Mouse (Mus musculus): ENCODE measurements around the gene Myrip.

Myrip gene

GRCm38 (mm10) chr9:120470431-120470830 lies 169.1 kb downstream of the Myrip start:
- no peak for DNase-seq (ENCODE audit: low spot score)

DNA sequence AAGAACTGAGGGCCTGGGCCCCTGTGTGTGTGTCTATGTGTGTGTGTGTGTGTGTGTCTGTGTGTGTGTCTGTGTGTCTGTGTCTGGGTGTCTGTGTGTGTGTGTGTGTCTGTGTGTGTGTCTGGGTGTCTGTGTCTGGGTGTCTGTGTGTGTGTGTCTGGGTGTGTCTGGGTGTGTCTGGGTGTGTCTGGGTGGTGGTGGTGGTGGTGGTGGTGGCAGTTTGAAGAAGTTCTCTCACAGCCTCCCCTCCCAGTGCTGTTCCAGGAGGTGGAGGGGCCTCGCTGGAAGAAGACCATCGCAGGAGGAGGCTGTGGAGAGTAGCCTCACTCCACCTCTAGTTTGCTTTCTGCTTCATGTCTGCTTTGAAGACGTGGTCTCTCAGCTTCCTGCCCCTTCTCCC lies 180.3 kb downstream of the Myrip start:
- DNase-seq (ENCODE audit: low spot score), result no peak

DNA sequence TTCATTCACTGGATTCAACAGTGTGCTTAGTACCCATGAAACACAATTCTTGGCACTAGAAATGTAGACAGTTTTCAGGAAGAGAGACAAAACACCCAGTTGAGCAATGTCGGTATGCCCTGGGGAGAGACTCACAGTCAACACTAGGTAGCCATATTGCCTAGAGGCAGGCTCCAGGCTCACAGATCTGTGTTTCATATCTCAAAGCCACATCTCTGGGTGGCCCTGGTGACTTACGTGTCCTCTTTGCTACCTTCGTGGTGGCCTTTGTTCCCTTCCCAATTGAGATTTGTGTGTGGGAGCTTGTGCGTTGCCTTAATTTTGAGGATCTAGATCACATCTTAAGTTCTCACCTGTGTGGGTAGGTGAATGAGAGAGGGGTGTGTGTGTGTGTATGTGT lies 181.1 kb downstream of the Myrip start:
- no peak for DNase-seq (ENCODE audit: low spot score)

GRCm38 (mm10) chr9:120483101-120483500 lies 181.8 kb downstream of the Myrip start:
- no peak for DNase-seq (ENCODE audit: low spot score)

DNA sequence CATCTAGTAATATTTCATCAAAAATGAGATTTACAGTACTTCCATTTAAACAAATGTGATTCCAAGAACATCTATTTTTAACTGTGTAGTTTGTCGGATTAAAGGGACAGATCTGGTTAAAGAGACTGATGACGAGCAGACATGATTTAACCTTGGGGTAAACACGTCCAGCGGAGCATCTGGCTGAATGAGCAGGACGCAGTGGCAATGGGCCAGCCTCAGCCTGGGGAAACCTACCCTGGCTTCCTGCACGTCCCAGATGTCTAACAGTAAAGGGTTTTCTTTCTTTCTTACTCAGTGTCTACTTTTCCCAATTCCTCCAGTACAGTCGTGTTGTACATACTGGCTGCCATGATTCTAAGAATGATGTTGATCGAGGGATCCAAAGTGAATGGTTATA lies 185.8 kb downstream of the Myrip start:
- DNase-seq (ENCODE audit: low spot score), result no peak

GRCm38 (mm10) chr9:120491509-120491908 lies 190.2 kb downstream of the Myrip start:
- no peak for DNase-seq (ENCODE audit: low spot score)

DNA sequence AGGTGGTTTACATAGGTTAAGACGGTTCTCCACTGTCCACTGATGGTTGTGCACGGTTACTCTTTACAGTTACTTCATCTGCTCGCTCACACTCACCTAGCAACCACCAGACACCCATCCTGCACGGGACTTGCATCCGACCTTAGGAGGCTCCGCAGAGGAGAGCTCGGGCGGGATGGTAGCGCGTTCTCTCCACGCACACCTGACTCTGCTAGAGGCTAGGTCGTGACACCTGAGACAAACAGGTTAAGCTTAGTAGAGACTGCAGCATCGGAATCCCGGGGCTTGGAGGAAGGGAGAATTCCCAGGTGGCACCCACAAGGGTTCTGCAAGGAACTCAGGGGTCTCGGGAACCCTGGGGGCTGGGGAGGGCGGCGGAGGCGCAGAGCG lies 190.7 kb downstream of the Myrip start, which contains the start of gene Eif1b:
Gene Eif1b, plus strand, starts transcription at position 223 of the 390 bp plus-strand sequence.
- peak; percentile 35 for DNase-seq (ENCODE audit: low spot score)

- DNase-seq (ENCODE audit: low spot score), result peak; percentile 77
These were observed 191.4 kb downstream of the Myrip start for GRCm38 (mm10) chr9:120492400-120493351.

GRCm38 (mm10) chr9:120493781-120494180 lies 192.5 kb downstream of the Myrip start:
- DNase-seq (ENCODE audit: low spot score), result no peak

DNA sequence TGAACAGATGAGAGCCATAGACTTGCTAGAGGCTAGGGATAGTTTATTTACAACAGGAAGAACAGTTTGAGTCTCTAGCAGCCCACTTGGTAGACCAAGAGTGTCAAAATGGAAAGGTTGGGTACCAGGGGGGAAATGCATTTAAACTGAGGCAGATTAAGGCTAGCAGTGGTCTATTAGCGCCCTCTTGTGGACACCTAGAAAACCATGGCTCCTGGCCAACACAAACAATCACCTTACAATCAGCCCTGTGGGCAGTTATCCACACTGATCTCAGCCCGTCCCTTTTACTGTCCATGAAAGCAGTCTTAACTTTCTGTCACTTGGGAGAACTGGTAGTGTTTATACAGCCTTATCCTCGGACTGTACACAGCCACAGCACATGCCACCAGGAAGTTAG lies 195.4 kb downstream of the Myrip start:
- DNase-seq (ENCODE audit: low spot score), result peak; percentile 57

DNA sequence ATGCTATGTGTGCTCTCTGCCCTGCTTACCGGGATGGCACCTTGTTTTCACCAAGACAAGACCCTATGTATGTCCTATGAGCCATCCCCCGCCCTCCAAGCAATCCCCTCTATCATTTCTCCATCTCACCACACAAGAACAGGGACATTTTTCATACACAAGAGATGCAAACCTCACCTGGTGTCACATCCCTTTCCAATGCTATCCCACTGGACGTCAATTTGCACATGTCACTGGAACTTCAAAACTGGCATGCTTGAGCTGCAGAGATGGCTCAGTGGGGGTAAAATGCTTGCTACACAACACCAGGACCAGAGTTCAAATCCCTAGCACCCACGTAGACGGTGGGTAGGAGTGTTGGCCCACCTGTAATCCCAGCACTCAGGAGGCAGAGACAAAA lies 196.7 kb downstream of the Myrip start:
- no peak for DNase-seq (ENCODE audit: low spot score)

DNA sequence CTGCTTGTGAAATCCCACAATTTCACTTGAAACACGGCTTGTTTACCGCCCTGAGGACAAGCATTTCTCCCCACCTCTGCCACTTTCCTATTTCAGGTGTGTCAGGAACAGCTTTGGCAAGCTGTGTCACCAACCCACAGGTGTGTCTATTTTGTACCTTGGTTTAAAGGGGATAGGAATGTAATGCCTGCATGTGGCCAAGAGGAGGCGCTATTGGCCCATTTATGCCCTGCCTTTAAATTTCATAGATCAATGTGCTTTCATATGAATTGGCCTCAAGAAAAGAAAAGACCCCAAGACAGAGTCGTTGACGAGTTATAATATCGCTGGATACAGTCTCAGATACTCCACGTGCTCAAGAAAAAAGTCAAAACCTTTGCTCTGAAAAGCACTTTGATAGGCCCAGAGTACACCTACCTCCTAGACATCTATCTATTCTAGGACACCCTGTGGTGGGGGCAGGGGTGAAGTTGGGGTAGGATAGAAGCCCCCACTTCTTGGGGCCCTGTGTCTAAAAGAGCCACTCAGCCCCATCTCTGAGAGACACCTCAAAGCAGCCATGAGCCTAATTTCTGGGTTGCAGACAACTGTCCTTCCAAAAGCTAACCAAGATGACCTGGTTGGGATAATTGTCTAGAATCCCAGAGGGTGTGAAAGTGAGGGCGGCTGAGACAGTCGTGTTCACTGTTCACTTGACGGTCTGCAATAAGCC lies 200.0 kb downstream of the Myrip start:
- no peak for DNase-seq (ENCODE audit: low spot score)

GRCm38 (mm10) chr9:120502013-120502412 lies 200.7 kb downstream of the Myrip start:
- peak; percentile 68 for DNase-seq (ENCODE audit: low spot score)

- no peak for DNase-seq (ENCODE audit: low spot score)
These were observed 203.1 kb downstream of the Myrip start for GRCm38 (mm10) chr9:120504423-120504822.

GRCm38 (mm10) chr9:120511781-120512180 lies 210.5 kb downstream of the Myrip start:
- DNase-seq (ENCODE audit: low spot score), result no peak

DNA sequence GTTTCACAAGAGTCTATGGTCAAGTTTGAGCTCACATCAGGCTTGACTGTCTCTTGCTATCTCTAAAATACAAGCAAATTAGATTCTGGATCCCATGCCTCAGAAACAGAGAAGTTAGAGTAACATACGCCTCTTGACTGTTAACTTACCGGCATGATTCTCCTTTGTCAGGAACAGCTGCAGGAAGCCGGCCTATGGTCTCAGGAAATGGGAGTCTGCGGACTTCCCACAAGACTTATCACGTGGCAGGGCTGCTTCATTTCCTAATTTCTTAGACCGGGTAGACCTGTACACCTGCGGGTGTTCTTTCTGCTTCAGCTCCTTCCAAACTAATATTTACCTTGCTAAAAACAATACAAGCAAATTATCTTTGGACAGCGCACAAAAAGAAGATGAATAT lies 215.4 kb downstream of the Myrip start:
- no peak for DNase-seq (ENCODE audit: low spot score)

DNA sequence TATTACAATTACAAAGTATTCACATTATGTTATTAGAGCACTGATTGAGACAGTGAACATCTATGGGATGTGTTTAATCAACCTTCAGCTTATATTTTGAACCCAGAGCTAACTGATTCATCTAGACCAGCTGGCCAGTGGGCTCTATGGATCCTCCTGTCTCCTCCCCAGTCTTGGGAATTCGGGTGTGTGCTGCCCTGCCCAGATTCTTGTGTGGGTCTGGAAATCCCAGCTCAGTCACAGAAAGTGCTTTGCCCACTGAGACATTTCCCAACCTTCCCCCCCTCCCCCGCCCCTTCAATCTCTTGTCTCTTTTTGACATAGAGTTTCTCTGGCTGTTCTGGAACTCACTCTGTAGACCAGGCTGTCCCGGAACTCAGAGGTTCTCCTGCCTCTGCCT lies 217.6 kb downstream of the Myrip start:
- DNase-seq (ENCODE audit: low spot score), result no peak

- no peak for DNase-seq (ENCODE audit: low spot score)
These were observed 218.3 kb downstream of the Myrip start for GRCm38 (mm10) chr9:120519469-120520125.

GRCm38 (mm10) chr9:120521161-120521560 lies 219.8 kb downstream of the Myrip start:
- DNase-seq (ENCODE audit: low spot score), result no peak
